Mouse (Mus musculus) limb, embryonic 10.5 days (tissue): ENCODE results near the gene Slc5a12. TPM values are rescaled to one million over a fixed set of nuclear protein-coding genes. Genes with fewer than 3 reads are reported as not detected.

Source experiments
- DNase-seq: peaks from one replicate; pipeline ENCODE4 v3.0.0-alpha.2; 2017; ENCODE audit warnings: low spot score
- H3K27ac ChIP-seq: fragments of 300-500 bp; sonication (generic); 2 replicates; pipeline ENCODE4 v1.5.1; 2016; ENCODE audit warnings: mild to moderate bottlenecking
- H3K27me3 ChIP-seq: fragments of 300-500 bp; sonication (generic); 2 replicates; pipeline ENCODE4 v1.6.1; 2016; ENCODE audit warnings: low read depth, mild to moderate bottlenecking; ENCODE audit not compliant: poor library complexity, severe bottlenecking
- H3K36me3 ChIP-seq: fragments of 300-500 bp; sonication (generic); 2 replicates; pipeline ENCODE4 v1.6.1; 2016; ENCODE audit warnings: mild to moderate bottlenecking, moderate library complexity
- H3K4me1 ChIP-seq: fragments of 300-500 bp; sonication (generic); 2 replicates; pipeline ENCODE4 v1.6.1; 2016
- H3K4me3 ChIP-seq: fragments of 300-500 bp; sonication (generic); 2 replicates; pipeline ENCODE4 v1.5.1; 2016; ENCODE audit warnings: mild to moderate bottlenecking, moderate library complexity
- H3K9me3 ChIP-seq: fragments of 300-500 bp; sonication (generic); replicated peaks from 2 replicates; pipeline ENCODE4 v1.6.1; 2016; ENCODE audit warnings: mild to moderate bottlenecking
- WGBS: fragments of 180-500 bp; shearing (Covaris S2); methylation state at CpG from one replicate; pipeline ENCODE4 v1.1.7; 2016; 5-methylcytosine and 5-hydroxymethylcytosine counted together
- polyA plus RNA-seq: library from polyadenylated mRNA; unstranded; fragments of >200 nt; fragmentation: Nextera tagmentation; extraction: Ambion mirVana; gene quantifications from 2 replicates; pipeline ENCODE4 v1.2.1, GENCODE M21; 2016

Slc5a12 gene
- polyA plus RNA-seq, result 0.06 TPM in 2 replicates

DNA sequence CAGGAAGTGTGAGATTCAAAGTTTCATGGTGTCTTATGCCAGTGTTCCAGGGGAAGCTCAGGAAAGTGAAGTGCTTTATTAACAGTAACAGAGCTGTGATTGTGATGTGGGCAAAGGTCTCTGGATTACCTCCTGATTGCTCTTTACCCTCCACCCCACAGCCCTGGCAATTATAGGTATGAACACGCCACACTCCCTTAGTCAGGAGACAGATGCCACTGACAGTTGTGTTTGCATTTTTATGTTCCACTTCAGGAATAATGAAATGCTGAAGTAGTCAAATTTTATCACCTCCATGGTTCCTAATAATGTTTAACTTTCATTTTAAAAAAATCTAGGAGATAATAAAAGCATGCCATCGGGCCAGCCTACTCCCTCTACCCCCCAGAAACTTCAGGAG is at the start of gene Slc5a12:
Slc5a12 (plus strand) TSS at position 367 of the 400 bp plus-strand sequence.
- Histone ChIP-seq H3K27me3 (no peaks in the 10 kb centered on the region), H3K4me1 (no peaks in the 10 kb centered on the region), H3K27ac (no peak within 1 kb of the TSS), H3K9me3 (no peaks in the 10 kb centered on the region), H3K4me3 (no peak within 1 kb of the TSS), H3K36me3 (no peaks in the 10 kb centered on the region)
- 78% methylated on average over 2 of the region's 2 CpGs for whole genome bisulfite sequencing
- no peak for DNase-seq

DNA sequence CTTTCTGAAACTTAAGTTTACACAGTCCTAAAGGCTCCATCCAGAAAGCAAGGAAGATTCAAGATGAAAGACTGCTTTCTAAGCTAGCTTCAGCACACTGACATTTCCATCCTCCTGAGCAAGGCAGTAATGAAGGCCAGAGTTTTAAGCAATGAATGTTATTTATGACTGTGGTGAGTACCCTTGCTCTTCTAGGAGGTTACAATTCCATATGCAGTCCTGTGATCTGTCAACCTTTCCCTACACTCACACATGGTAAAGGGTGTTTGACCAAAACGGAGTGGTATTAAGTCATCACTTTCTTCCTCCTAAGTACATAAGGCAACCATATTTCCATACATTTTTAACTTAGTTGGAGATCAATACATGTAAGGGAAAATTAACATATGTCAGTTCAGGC is 41.0 kb upstream of the Slc5a12 start:
- no peak overlapping the region for H3K4me3 ChIP-seq

DNA sequence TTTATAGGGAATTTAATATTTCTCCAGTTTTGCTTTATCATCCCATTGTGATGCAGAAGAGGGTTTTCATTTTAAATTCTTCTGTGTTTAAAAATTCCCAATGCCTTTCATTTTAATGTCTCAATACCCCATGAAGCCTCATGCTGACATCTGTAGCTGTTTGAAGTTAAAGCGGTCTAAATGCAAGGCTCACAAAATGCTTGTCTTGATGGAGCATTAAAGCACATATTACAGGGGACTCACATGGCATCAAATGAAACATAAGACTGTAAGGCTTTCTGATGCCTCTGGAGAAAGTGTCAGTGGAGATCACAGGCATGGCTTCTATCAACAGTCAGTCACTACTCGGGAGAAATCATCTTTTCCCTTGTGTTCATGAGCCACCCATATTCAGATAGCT is 34.5 kb upstream of the Slc5a12 start:
- H3K4me1 ChIP-seq, result peaks cover 15% of the 10 kb centered on the region
- H3K27ac ChIP-seq, result no peak overlapping the region
- H3K9me3 ChIP-seq, result no peaks in the 10 kb centered on the region
- WGBS, result 83% methylated on average over 2 of the region's 2 CpGs
- no peak for DNase-seq
- H3K36me3 ChIP-seq, result no peaks in the 10 kb centered on the region
- H3K27me3 ChIP-seq, result no peaks in the 10 kb centered on the region
- no peak overlapping the region for H3K4me3 ChIP-seq

More for the DNA sequence above, 41.0 kb upstream of the Slc5a12 start:
- no peak overlapping the region for H3K27ac ChIP-seq
- no peaks in the 10 kb centered on the region for H3K9me3 ChIP-seq
- peak; percentile 23 for DNase-seq
- WGBS, result 48% methylated on average over 1 of the region's 1 CpGs
- H3K4me1 ChIP-seq, result peaks cover 4% of the 10 kb centered on the region; the same call in 1 of the 2 replicates
- no peaks in the 10 kb centered on the region for H3K36me3 ChIP-seq
- H3K27me3 ChIP-seq, result no peaks in the 10 kb centered on the region

DNA sequence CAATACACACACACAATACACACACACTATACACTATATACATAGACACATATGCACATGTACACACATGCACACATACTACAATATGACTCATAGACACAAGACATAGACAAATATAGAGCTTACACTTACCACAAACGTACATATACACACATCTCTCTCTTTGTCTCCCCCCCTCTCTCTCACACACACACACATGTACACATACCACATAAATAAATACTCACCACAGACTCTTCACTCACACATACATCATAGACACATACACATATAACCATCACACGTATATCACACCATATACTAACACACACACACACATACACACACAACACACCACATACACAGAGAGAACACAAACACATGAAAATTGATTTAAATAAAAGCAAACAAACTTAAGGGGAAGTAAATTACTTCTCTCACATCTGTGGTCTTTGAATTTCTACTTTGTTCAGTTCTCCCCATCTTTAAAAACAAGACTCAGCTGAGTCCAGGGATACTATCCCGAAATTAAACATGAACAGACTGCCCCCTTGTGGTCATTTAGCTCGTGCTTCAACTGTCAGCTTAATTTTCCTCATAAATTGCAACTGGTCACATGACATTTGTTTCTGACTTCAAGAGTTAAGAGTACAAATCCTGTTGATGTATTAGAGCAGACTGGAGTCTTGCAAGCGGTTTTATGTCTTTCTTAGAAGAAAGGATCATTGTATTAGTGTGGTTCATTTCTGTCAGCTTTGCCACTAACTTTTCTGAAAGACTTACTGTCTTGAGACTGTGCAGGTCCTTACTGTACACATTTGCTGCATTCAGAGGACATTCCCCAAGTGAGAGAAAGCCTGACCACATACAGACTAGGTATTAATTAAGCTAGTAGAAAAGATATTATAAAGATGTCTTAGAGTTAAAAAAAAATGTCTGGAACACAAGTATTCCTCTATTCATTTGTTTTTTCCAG is 32.1 kb upstream of the Slc5a12 start:
- H3K27ac ChIP-seq, result peak overlapping the region; percentile 66
- WGBS, result 39% methylated on average over 5 of the region's 5 CpGs

DNA sequence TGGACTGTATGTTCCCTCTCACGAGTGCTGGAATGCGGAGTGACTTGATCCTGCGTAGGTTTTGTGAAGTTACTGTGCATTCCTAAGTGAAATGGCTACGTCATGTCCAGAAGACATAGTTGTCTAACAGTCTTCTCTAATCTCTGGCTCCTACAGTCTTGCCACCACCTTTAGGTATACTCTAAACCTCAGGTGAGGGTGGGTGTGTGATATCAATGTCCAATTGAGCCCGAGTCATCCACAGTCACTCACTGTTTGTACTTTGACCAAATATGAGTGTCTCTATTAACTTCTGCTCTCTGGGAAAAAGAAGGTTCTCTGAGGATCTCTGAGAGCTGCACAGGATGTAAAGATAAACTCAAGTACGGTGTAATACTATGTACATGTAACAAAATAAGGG is 10.4 kb upstream of the Slc5a12 start:
- Histone ChIP-seq H3K9me3 (no peaks in the 10 kb centered on the region), H3K4me3 (no peak overlapping the region), H3K36me3 (no peaks in the 10 kb centered on the region), H3K27me3 (no peaks in the 10 kb centered on the region), H3K27ac (no peak overlapping the region), H3K4me1 (no peaks in the 10 kb centered on the region)
- 88% methylated on average over 6 of the region's 6 CpGs for WGBS
- no peak for DNase-seq

More for the DNA sequence above, 32.1 kb upstream of the Slc5a12 start:
- H3K27me3 ChIP-seq, result no peaks in the 10 kb centered on the region
- H3K9me3 ChIP-seq, result no peaks in the 10 kb centered on the region
- no peak overlapping the region for H3K4me3 ChIP-seq
- DNase-seq, result peak; percentile 72
- H3K4me1 ChIP-seq, result peaks cover 15% of the 10 kb centered on the region
- H3K36me3 ChIP-seq, result no peaks in the 10 kb centered on the region

DNA sequence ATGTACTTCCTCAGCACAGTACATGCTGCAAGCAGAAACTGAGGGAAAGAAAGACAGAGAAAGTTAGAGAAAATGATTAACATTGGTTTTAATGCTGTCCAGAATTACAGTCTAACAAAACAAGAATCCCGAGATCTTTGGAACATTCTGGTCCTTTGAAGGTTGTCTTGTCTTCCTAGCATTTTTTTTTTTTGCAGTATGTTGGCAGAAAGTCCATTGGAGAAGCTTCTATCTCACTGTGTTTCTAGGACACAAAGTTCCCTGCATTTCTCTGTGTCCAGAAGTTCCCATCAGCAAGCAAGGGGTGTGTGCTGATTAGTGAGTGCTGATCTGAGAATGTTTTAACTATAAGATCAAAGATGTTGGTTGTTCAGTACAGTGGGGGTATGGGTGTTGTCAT is 7.1 kb upstream of the Slc5a12 start:
- Histone ChIP-seq H3K4me3 (no peak overlapping the region), H3K36me3 (no peaks in the 10 kb centered on the region), H3K27me3 (no peaks in the 10 kb centered on the region), H3K4me1 (no peaks in the 10 kb centered on the region), H3K9me3 (no peaks in the 10 kb centered on the region), H3K27ac (no peak overlapping the region)
- 86% methylated on average over 1 of the region's 1 CpGs for WGBS
- DNase-seq, result no peak

DNA sequence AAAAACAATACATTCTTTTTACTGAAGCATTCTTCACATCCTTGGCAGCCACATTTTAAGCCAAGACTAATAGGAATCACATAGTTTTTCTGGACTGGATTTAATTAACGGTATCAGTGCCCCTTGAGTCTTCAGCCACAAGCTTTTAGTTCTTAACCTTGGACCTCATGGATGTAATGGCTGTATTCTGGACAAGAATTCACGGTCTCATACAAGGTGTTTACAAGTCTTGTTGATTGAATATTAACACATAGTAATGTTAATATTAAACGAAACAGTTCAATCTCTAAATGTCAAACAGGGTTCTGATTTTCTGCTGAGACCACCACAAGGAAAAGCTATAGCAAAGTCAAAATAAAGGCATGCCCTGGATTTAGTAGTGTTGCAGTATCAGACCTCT is 4.8 kb upstream of the Slc5a12 start:
- Histone ChIP-seq H3K27me3 (no peaks in the 10 kb centered on the region), H3K36me3 (no peaks in the 10 kb centered on the region), H3K27ac (no peak overlapping the region), H3K4me3 (no peak overlapping the region), H3K9me3 (no peaks in the 10 kb centered on the region), H3K4me1 (no peaks in the 10 kb centered on the region)
- no peak for DNase-seq
- 75% methylated on average over 3 of the region's 3 CpGs for WGBS

DNA sequence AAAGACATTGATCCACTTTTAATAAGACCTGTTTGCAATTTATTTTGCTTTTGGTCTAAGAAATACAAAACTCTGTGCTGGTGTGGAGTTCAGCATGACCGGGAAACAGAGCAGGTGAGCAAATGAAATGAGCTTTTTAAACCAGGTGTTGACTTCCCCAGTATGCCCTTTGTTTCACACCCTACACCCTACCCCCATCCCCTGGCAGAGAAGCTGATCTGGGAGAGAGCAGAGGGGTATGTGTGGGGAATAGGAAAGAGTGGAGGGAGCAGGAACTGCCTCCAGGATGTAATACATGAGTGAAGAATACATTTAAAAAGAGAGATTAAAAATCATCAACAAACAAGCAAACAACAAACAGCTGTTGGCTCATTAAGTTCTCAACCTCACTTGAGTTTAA is 47.3 kb downstream of the Slc5a12 start:
- Histone ChIP-seq H3K36me3 (no peaks in the 10 kb centered on the region), H3K4me1 (peaks cover 3% of the 10 kb centered on the region; the same call in 1 of the 2 replicates), H3K27me3 (no peaks in the 10 kb centered on the region), H3K4me3 (no peak overlapping the region), H3K27ac (no peak overlapping the region), H3K9me3 (no peaks in the 10 kb centered on the region)
- DNase-seq, result no peak
- WGBS, result 72% methylated on average over 1 of the region's 1 CpGs

DNA sequence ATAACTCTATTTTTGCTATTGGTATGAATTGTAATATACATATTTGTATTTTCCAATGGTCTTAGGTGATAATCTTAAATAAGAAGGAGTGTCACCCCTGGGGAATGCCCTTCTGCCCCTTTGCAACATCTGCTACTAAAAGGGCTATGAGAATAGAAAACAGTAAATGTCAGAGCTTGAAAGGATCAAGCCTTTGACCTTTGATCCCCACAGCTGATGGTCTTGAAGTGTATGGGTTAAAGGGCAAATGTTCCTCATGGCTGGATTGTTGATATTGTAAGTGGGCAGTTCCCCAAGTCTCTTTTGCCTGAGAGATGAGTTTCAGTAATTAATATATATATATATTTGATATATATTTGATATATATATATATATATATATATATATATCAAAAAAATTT is 47.7 kb downstream of the Slc5a12 start:
- H3K4me3 ChIP-seq, result no peak overlapping the region
- H3K9me3 ChIP-seq, result no peaks in the 10 kb centered on the region
- no peaks in the 10 kb centered on the region for H3K27me3 ChIP-seq
- H3K27ac ChIP-seq, result no peak overlapping the region
- H3K4me1 ChIP-seq, result peaks cover 3% of the 10 kb centered on the region; the same call in 1 of the 2 replicates
- no peak for DNase-seq
- no peaks in the 10 kb centered on the region for H3K36me3 ChIP-seq

DNA sequence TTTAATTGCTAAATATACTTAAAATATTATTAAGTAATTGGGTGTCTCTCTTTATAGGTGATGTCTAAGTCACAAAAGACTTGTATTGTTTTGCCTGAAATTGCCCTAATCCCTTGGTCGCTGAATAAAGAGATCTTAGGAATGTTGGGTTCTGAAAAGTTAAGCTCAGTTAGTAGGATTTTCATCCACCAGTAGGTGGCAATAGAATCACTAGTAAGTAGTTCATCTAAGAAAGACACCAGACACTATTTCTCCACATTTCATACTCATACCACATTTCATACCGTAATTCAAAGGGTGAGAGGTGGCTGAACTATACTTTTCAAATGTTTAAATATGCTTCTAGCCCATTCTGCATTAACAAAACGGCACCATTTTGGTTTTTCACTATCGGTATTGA is 66.2 kb downstream of the Slc5a12 start:
- WGBS, result 60% methylated on average over 4 of the region's 4 CpGs
- Histone ChIP-seq H3K36me3 (no peaks in the 10 kb centered on the region), H3K27me3 (no peaks in the 10 kb centered on the region), H3K4me1 (no peaks in the 10 kb centered on the region), H3K9me3 (no peaks in the 10 kb centered on the region), H3K27ac (no peak overlapping the region), H3K4me3 (no peak overlapping the region)
- DNase-seq, result no peak

DNA sequence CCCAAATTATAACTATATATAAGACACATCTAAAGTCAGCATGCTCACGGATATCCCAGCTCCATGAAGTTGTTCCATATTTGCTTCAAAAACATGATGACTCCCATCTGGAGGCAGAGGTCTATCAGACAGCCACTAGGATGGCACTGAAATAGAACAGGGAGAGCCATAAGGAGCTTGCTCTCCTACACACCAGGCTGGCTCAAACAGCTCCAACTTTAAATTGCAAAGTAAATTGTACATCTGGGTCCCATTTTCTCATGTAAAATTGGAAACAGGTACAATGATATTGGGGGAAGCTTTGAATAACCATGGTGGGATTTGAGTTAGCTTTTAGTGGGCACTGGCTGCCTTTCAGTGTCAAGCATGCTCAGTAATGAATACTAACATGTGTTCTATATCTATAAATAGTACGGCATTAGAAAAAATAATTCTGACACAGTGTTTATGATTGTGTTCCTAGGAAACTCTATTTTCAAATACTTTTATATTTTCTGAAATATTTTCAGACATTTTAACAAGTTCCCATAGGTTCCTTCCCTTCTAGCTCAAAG is 74.0 kb downstream of the Slc5a12 start:
- Histone ChIP-seq H3K4me3 (no peak overlapping the region), H3K27ac (no peak overlapping the region), H3K9me3 (no peaks in the 10 kb centered on the region), H3K36me3 (no peaks in the 10 kb centered on the region), H3K4me1 (peaks cover 2% of the 10 kb centered on the region; the same call in 1 of the 2 replicates), H3K27me3 (no peaks in the 10 kb centered on the region)
- WGBS, result 66% methylated on average over 2 of the region's 2 CpGs
- no peak for DNase-seq
